Mouse (Mus musculus): ENCODE measurements at regions not wholly inside any gene's neighbourhood (a gene's known extent, or its start where the extent isn't known, plus 50 kb on each side); places are given as distances from the start of the nearest gene placed in this dataset.

GRCm38 (mm10) chr13:119140436-119140835 lies 288.0 kb upstream of the Paip1 start:
- Histone ChIP-seq H3K4me1 (no peaks in the 10 kb centered on the region), H3K27me3 (replicated peaks) (no peaks in the 10 kb centered on the region), H3K9me3 (no peaks in the 10 kb centered on the region), H3K27ac (replicated peaks) (no peak overlapping the region), H3K4me3 (no peak overlapping the region), H3K36me3 (no peaks in the 10 kb centered on the region), H3K4me2 (no peak overlapping the region), H3K9ac (no peak overlapping the region)
- 83% methylated on average over 2 of the region's 2 CpGs for WGBS
- ATAC-seq (ENCODE audit: extremely low read depth, insufficient number of reproducible peaks, low FRiP score, low TSS enrichment): no peak

DNA sequence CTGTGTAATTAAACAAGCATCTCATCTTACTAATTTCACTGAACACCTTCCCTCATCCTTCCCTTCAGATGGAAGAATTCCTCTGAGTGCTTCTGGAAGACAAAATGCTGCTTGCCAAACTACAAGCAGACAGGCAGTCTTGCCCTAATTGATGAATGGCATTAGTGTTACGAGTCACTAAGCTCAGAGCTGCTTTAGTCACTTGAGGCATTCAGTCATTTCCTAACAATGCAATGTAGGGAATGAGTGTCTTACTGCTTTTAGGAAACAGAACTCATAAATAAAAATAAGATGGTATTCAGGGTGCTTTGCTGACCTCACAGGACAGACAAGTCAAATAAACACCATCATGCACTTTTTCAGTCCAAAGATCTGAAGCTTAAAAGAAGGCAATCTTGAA lies 285.1 kb upstream of the Paip1 start:
- Histone ChIP-seq H3K9ac (no peak overlapping the region), H3K27me3 (replicated peaks) (no peaks in the 10 kb centered on the region), H3K4me3 (no peak overlapping the region), H3K27ac (replicated peaks) (no peak overlapping the region), H3K36me3 (no peaks in the 10 kb centered on the region), H3K4me2 (no peak overlapping the region), H3K9me3 (no peaks in the 10 kb centered on the region), H3K4me1 (no peaks in the 10 kb centered on the region)
- WGBS: 0% methylated on average over 1 of the region's 1 CpGs
- no peak for ATAC-seq (ENCODE audit: extremely low read depth, insufficient number of reproducible peaks, low FRiP score, low TSS enrichment)

DNA sequence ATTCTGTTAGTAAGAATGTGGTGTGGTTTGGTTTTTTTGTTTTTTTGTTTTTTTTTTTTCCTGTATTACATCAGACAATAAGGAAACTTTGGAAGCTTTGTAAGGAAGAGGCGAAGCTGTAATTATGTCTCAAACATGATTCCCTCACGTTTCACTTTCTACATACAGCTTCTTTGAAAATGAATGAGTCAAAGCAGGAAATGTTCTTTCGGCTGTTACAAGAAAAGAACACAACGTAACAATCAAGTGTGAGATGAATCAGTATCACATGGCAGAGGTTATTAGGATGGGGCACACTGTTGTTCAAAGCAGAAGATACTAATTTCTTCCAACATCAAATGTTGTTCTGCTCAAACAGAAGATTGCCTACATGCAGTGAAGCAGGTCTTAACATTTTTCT lies 282.7 kb upstream of the Paip1 start:
- no peak overlapping the region for H3K4me3 ChIP-seq
- no peaks in the 10 kb centered on the region for H3K27me3 ChIP-seq (replicated peaks)
- no peaks in the 10 kb centered on the region for H3K9me3 ChIP-seq
- H3K4me2 ChIP-seq: no peak overlapping the region
- H3K27ac ChIP-seq (replicated peaks): no peak overlapping the region
- WGBS: 69% methylated on average over 4 of the region's 4 CpGs
- no peaks in the 10 kb centered on the region for H3K36me3 ChIP-seq
- H3K4me1 ChIP-seq: no peaks in the 10 kb centered on the region
- H3K9ac ChIP-seq: no peak overlapping the region
- no peak for ATAC-seq (ENCODE audit: extremely low read depth, insufficient number of reproducible peaks, low FRiP score, low TSS enrichment)

DNA sequence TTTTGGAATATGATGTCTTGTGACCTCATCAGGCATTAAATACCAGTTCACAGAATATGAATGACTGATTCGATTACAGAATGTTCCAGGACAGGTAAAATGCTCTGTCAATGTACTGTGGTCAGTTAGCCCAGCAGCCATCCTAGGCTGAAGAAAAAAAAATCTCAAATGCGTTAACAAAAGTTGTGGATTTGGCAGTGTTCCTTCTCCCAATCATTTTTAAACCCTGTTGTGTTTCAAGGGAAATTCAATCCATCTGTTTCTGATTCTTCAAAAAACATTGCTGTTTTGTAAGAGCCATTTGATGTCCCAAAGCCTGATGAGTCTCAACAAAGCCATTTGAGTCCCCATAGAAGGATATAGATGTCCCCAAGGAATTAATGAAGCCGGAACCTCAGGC lies 280.7 kb upstream of the Paip1 start:
- H3K4me2 ChIP-seq: no peak overlapping the region
- no peak overlapping the region for H3K9ac ChIP-seq
- no peak overlapping the region for H3K4me3 ChIP-seq

DNA sequence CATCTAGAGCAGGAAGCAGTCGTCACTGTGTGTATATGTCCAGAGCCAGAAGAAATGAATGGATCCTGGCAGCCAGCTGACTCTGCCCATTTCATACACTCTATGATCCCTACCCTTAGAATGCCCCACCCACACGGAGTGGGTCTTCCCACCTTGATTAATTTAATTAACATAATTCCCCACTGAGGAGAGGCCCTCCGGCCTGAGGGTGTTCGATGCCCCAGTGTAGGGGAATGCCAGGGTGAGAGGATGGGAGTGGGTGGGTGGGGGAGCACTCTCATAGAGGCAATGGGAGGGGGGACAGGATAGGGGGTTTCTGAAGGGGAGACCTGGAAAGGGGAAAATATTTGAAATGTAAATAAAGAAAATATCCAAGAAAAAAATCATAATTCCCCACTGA lies 279.3 kb upstream of the Paip1 start:
- H3K4me1 ChIP-seq: no peaks in the 10 kb centered on the region
- H3K4me2 ChIP-seq: no peak overlapping the region
- ATAC-seq (ENCODE audit: extremely low read depth, insufficient number of reproducible peaks, low FRiP score, low TSS enrichment): peak; percentile 25; the same call in 1 of the 2 replicates
- H3K36me3 ChIP-seq: no peaks in the 10 kb centered on the region
- 67% methylated on average over 4 of the region's 4 CpGs for WGBS
- H3K27me3 ChIP-seq (replicated peaks): no peaks in the 10 kb centered on the region
- H3K9me3 ChIP-seq: no peaks in the 10 kb centered on the region
- H3K27ac ChIP-seq (replicated peaks): no peak overlapping the region
- no peak overlapping the region for H3K4me3 ChIP-seq
- no peak overlapping the region for H3K9ac ChIP-seq

More for the DNA sequence above, 280.7 kb upstream of the Paip1 start:
- WGBS: 85% methylated on average over 3 of the region's 3 CpGs
- H3K27me3 ChIP-seq (replicated peaks): no peaks in the 10 kb centered on the region
- H3K4me1 ChIP-seq: no peaks in the 10 kb centered on the region
- H3K9me3 ChIP-seq: no peaks in the 10 kb centered on the region
- no peaks in the 10 kb centered on the region for H3K36me3 ChIP-seq
- no peak overlapping the region for H3K27ac ChIP-seq (replicated peaks)
- no peak for ATAC-seq (ENCODE audit: extremely low read depth, insufficient number of reproducible peaks, low FRiP score, low TSS enrichment)

- Histone ChIP-seq H3K27ac (replicated peaks) (no peak overlapping the region), H3K36me3 (no peaks in the 10 kb centered on the region), H3K9me3 (no peaks in the 10 kb centered on the region), H3K27me3 (replicated peaks) (no peaks in the 10 kb centered on the region), H3K4me2 (no peak overlapping the region), H3K4me1 (no peaks in the 10 kb centered on the region), H3K4me3 (no peak overlapping the region), H3K9ac (no peak overlapping the region)
- WGBS: 73% methylated on average over 4 of the region's 4 CpGs
- no peak for ATAC-seq (ENCODE audit: extremely low read depth, insufficient number of reproducible peaks, low FRiP score, low TSS enrichment)
Measured at GRCm38 (mm10) chr13:119150847-119151548, 277.4 kb upstream of the Paip1 start.

GRCm38 (mm10) chr13:119177753-119178152 lies 250.6 kb upstream of the Paip1 start:
- no peak overlapping the region for H3K27ac ChIP-seq (replicated peaks)
- H3K36me3 ChIP-seq: no peaks in the 10 kb centered on the region
- H3K4me1 ChIP-seq: peaks cover 9% of the 10 kb centered on the region; the same call in 1 of the 2 replicates
- H3K9ac ChIP-seq: no peak overlapping the region
- H3K4me3 ChIP-seq: no peak overlapping the region
- no peaks in the 10 kb centered on the region for H3K27me3 ChIP-seq (replicated peaks)
- peak overlapping the region; percentile 22; the same call in 1 of the 2 replicates for H3K4me2 ChIP-seq
- no peak; the same call in 1 of the 2 replicates for ATAC-seq (ENCODE audit: extremely low read depth, insufficient number of reproducible peaks, low FRiP score, low TSS enrichment)
- WGBS: 25% methylated on average over 4 of the region's 4 CpGs
- no peaks in the 10 kb centered on the region for H3K9me3 ChIP-seq

- peaks cover 9% of the 10 kb centered on the region; the same call in 1 of the 2 replicates for H3K4me1 ChIP-seq
- 61% methylated on average over 5 of the region's 5 CpGs for WGBS
- H3K27ac ChIP-seq (replicated peaks): no peak overlapping the region
- no peak overlapping the region for H3K4me3 ChIP-seq
- H3K4me2 ChIP-seq: no peak overlapping the region
- ATAC-seq (ENCODE audit: extremely low read depth, insufficient number of reproducible peaks, low FRiP score, low TSS enrichment): no peak
- H3K9me3 ChIP-seq: no peaks in the 10 kb centered on the region
- no peak overlapping the region for H3K9ac ChIP-seq
- H3K27me3 ChIP-seq (replicated peaks): no peaks in the 10 kb centered on the region
- no peaks in the 10 kb centered on the region for H3K36me3 ChIP-seq
Measured at GRCm38 (mm10) chr13:119178212-119178611, 250.2 kb upstream of the Paip1 start.

- H3K27me3 ChIP-seq (replicated peaks): no peaks in the 10 kb centered on the region
- H3K4me3 ChIP-seq: no peak overlapping the region
- WGBS: 47% methylated on average over 1 of the region's 1 CpGs
- ATAC-seq (ENCODE audit: extremely low read depth, insufficient number of reproducible peaks, low FRiP score, low TSS enrichment): no peak
- no peak overlapping the region for H3K4me2 ChIP-seq
- H3K27ac ChIP-seq (replicated peaks): no peak overlapping the region
- no peaks in the 10 kb centered on the region for H3K36me3 ChIP-seq
- H3K9ac ChIP-seq: no peak overlapping the region
- peaks cover 9% of the 10 kb centered on the region; the same call in 1 of the 2 replicates for H3K4me1 ChIP-seq
- no peaks in the 10 kb centered on the region for H3K9me3 ChIP-seq
Measured at GRCm38 (mm10) chr13:119179157-119179920, 249.1 kb upstream of the Paip1 start.

- WGBS: 89% methylated on average over 6 of the region's 6 CpGs
- Histone ChIP-seq H3K4me3 (no peak overlapping the region), H3K36me3 (no peaks in the 10 kb centered on the region), H3K4me1 (no peaks in the 10 kb centered on the region), H3K27me3 (replicated peaks) (no peaks in the 10 kb centered on the region), H3K27ac (replicated peaks) (no peak overlapping the region), H3K9ac (no peak overlapping the region), H3K9me3 (no peaks in the 10 kb centered on the region), H3K4me2 (no peak overlapping the region)
- ATAC-seq (ENCODE audit: extremely low read depth, insufficient number of reproducible peaks, low FRiP score, low TSS enrichment): no peak
Measured at GRCm38 (mm10) chr13:119184322-119184877, 244.0 kb upstream of the Paip1 start.

DNA sequence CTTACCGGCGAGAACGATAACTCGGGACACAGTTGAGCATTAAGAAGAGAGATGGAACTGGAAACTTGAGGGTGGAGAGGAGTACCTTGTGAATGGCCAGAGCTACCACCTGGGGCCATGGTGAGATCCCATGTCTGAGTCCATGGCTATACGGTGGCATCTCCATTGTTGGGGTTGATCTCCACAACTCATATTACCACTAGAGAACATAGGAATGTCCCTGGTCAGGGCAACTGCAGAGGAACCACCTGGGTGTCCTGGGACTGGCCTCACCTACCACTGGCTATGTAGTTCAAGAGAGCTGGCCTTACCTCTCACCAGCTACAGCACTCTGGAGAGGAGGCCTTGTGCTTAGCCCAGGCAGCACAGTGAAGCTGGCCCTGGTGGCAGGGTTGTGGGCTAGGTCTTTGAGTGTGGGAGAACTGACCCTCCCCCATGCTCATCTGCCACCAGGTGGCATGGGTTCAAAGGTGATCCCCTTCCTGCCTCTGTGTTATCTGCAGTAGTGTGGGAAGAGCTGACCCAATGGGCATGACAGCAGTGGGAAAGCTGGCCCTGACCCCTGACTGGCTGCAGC lies 242.7 kb upstream of the Paip1 start:
- no peaks in the 10 kb centered on the region for H3K4me1 ChIP-seq
- ATAC-seq (ENCODE audit: extremely low read depth, insufficient number of reproducible peaks, low FRiP score, low TSS enrichment): no peak
- no peak overlapping the region for H3K9ac ChIP-seq
- H3K9me3 ChIP-seq: no peaks in the 10 kb centered on the region
- WGBS: 87% methylated on average over 5 of the region's 5 CpGs
- no peak overlapping the region for H3K4me3 ChIP-seq
- H3K4me2 ChIP-seq: no peak overlapping the region
- no peaks in the 10 kb centered on the region for H3K36me3 ChIP-seq
- H3K27ac ChIP-seq (replicated peaks): no peak overlapping the region
- no peaks in the 10 kb centered on the region for H3K27me3 ChIP-seq (replicated peaks)

Data from heart, embryonic 13.5 days (tissue).